Mouse (Mus musculus) heart, embryonic 14.5 days (tissue): ENCODE data around the gene Atp8b3. TPM values are rescaled to one million over a fixed set of nuclear protein-coding genes. Genes with fewer than 3 reads are reported as not detected.

Experiments used
- ATAC-seq: fragments of 200-750 bp; cut with Nextera tagmentation; 2 replicates; pipeline ENCODE4 v1.8.0; 2017; ENCODE audit warnings: low read depth, moderate TSS enrichment; ENCODE audit not compliant: insufficient number of reproducible peaks, insufficient read depth, low FRiP score
- H3K27ac ChIP-seq, 2 experiments: fragments of 200-500 bp in 1 of 2; fragments of 300-500 bp in 1 of 2; sonication (generic) in 1 of 2; replicated peaks in 1 of 2; 2 replicates each; pipeline ENCODE4 v1.5.1; 2012 to 2014; ENCODE audit warnings: low read depth in 2 of 2, low read length in 2 of 2, control low read depth in 1 of 2, mild to moderate bottlenecking in 1 of 2, mixed read lengths in 1 of 2; ENCODE audit not compliant: control insufficient read depth in 1 of 2, insufficient read depth in 1 of 2
- H3K27me3 ChIP-seq: fragments of 300-500 bp; sonication (generic); 2 replicates; pipeline ENCODE4 v1.6.1; 2014; ENCODE audit warnings: mild to moderate bottlenecking, low read length, control low read depth; ENCODE audit not compliant: control insufficient read depth, insufficient read depth
- H3K36me3 ChIP-seq: fragments of 300-500 bp; sonication (generic); 2 replicates; pipeline ENCODE4 v1.6.1; 2014; ENCODE audit warnings: mild to moderate bottlenecking, control low read depth, low read length, mixed read lengths; ENCODE audit not compliant: control insufficient read depth, insufficient read depth
- H3K4me1 ChIP-seq, 2 experiments: fragments of 200-500 bp in 1 of 2; fragments of 300-500 bp in 1 of 2; sonication (generic) in 1 of 2; 2 replicates each; pipeline ENCODE4 v1.6.1; 2012 to 2014; ENCODE audit warnings: low read length in 2 of 2, control low read depth in 1 of 2, mixed read lengths in 1 of 2; ENCODE audit not compliant: control insufficient read depth in 2 of 2, insufficient read depth in 2 of 2
- H3K4me2 ChIP-seq: fragments of 300-500 bp; sonication (generic); 2 replicates; pipeline ENCODE4 v1.6.1; 2014; ENCODE audit warnings: mild to moderate bottlenecking, low read length
- H3K4me3 ChIP-seq, 2 experiments: fragments of 200-500 bp in 1 of 2; fragments of 300-500 bp in 1 of 2; sonication (generic) in 1 of 2; 2 replicates each; pipeline ENCODE4 v1.5.1; 2012 to 2014; ENCODE audit warnings: low read length in 2 of 2, mild to moderate bottlenecking in 2 of 2, control low read depth in 1 of 2, low read depth in 1 of 2, moderate library complexity in 1 of 2; ENCODE audit not compliant: control insufficient read depth in 1 of 2, insufficient read depth in 1 of 2
- H3K9ac ChIP-seq: fragments of 300-500 bp; sonication (generic); 2 replicates; pipeline ENCODE4 v1.6.1; 2014; ENCODE audit warnings: mild to moderate bottlenecking, low read length
- H3K9me3 ChIP-seq: fragments of 300-500 bp; sonication (generic); 2 replicates; pipeline ENCODE4 v1.6.1; 2016; ENCODE audit warnings: low read length, control low read depth; ENCODE audit not compliant: control insufficient read depth
- WGBS: fragments of 180-500 bp; shearing (Covaris S2); extraction: QIAGEN DNeasy Blood & Tissue Kit; methylation state at CpG from one replicate; pipeline ENCODE4 v1.1.7; 2014; 5-methylcytosine and 5-hydroxymethylcytosine counted together
- polyA plus RNA-seq: library from polyadenylated mRNA; unstranded; fragments of >200 nt; fragmentation: Nextera tagmentation; extraction: Ambion mirVana; gene quantifications from 2 replicates; pipeline ENCODE4 v1.2.1, GENCODE M21; 2014

Atp8b3 gene
- polyA plus RNA-seq, 1 experiment from 2014 or later: 0.08 TPM

DNA sequence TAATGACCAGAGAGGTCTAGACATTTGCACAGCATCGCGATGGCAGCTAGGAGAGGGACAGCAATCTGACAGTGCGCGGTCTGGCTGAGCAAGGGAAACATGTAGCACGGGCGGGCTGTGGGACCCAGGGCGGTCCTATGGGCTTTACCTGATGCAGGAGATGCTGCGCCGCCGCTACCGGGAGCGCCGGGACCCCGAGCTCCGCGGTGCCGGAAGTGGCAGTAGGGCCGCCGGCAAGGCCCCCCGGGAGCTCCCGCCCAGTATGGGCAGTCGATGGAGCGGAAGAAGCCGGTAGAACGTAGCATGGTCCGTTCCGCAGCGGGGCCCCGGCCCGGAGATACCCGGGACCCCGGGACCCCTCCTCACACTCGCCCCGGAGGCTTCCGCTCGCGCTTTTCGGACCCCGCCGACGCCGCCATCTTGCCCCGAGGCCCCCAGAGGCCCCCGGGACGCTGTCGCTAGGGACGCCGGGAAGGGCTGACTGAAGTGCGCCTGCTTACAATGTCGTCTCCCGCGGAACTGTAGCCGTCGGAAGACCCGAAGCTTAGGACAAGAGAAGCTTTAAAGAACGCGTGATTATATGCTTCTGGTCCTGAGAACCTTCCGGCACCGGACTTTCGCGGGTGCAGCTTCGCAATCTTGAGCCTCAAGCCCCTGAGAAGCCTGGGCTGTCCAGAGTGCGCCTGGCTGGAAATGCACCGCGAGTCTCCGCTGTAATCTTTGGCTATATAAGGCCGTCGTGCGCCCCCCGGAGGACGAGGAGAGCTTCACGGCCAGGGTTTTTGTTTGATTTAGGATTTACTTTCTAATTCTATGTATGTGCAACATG, 22.4 kb upstream of the Atp8b3 start, which contains the start of gene Rexo1:
TSS of gene Rexo1 (minus strand) at position 445 of the 829 bp plus-strand sequence.
- H3K4me1 ChIP-seq: peaks cover 10 to 35% of the 10 kb centered on the region in 2 experiments
- H3K36me3 ChIP-seq: 0 out of 2 replicates have a peak, but pooled peaks cover 4% of the 10 kb centered on the region
- no peaks in the 10 kb centered on the region for H3K9me3 ChIP-seq
- peak within 1 kb of the TSS; percentile 86 to 98 for H3K27ac ChIP-seq
- peak; percentile 67 for ATAC-seq
- under 1% methylated on average over 69 of the region's 72 CpGs for WGBS
- peak within 1 kb of the TSS; percentile 88 for H3K9ac ChIP-seq
- no peaks in the 10 kb centered on the region for H3K27me3 ChIP-seq
- peak within 1 kb of the TSS; percentile 75 for H3K4me2 ChIP-seq
- peak within 1 kb of the TSS; percentile 71 to 98 for H3K4me3 ChIP-seq

DNA sequence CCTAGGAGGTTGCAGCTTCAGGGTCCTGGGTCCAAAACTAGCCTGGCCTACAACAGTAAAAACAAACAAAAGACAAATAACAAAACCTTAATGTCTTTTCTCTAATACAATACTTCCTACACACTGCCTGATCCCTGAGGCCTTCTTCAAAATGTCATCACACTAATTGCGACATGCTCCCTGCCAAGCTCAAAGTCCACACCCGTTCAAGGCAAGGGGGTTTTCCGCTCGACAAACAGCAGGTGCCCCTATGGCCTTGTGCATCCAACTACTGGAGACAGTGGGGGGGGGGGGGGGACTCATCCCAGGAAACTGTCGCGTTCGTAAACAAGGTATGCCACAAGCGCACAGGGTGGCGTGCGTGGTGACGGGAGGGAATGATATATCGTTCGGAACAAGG, 21.7 kb upstream of the Atp8b3 start:
- H3K36me3 ChIP-seq: 0 out of 2 replicates have a peak, but pooled peaks cover 2% of the 10 kb centered on the region
- H3K9ac ChIP-seq: peak overlapping the region; percentile 88
- no peaks in the 10 kb centered on the region for H3K9me3 ChIP-seq
- H3K4me2 ChIP-seq: peak overlapping the region; percentile 75
- no peak overlapping the region for H3K27ac ChIP-seq
- H3K4me1 ChIP-seq: peaks cover 10 to 35% of the 10 kb centered on the region in 2 experiments
- H3K4me3 ChIP-seq: peak overlapping the region; percentile 71 to 98
- ATAC-seq: no peak
- no peaks in the 10 kb centered on the region for H3K27me3 ChIP-seq
- 2% methylated on average over 13 of the region's 13 CpGs for WGBS

DNA sequence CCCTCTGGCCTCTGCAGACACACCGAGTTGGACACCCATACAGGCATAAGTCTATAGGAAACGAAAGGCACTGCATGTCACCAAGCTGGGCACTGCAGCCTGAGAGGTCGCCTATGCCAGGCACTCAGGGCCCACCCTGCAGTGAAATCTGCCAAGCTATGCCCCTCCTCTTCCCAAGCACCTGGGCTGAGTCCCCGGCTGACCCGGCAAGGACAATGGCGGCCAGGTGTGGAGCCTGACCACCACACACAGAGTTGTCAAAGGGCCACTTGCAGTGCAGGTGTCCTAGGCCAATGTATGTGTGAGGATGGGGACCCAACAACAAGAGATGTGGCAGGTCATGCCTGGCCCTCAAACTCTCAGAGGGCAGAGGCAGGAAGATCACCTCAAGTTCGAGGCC, 20.5 kb upstream of the Atp8b3 start:
- Histone ChIP-seq H3K4me2 (no peak overlapping the region), H3K4me3 (no peak overlapping the region), H3K27me3 (no peaks in the 10 kb centered on the region), H3K36me3 (no peaks in the 10 kb centered on the region), H3K4me1 (peaks cover 10 to 39% of the 10 kb centered on the region in 2 experiments), H3K9me3 (no peaks in the 10 kb centered on the region), H3K9ac (no peak overlapping the region), H3K27ac (no peak overlapping the region)
- 92% methylated on average over 7 of the region's 7 CpGs for WGBS
- ATAC-seq: no peak

DNA sequence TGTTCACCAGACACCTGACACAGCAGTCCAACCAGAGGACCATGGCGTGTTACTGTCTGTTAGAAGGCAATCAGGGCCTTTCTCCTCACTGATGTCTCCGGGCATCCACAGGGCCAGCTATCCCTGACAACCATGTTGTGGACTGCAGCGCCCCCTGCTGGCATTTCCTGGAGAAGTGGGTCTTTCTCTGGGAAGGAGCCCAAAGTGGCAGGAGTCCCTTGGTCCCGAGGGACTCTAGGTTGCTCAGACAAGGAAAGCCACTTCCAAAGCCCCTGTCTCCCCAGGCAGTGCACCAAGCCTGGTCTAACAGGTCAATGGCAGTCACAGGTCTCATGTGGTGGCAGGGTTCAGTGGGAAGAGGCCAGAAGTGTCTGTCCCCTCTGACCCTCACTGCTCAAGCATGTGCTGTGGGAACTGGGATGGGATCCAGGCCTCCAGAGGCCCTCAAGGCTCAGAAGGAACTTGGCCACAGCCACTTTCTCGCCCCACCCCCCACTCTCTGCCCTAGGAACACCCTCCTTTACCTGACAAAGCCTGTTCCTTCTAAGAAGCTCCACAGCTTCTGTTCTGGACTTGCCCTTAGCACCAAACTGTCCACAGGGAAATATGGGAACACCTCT, 18.5 kb upstream of the Atp8b3 start:
- peak overlapping the region; percentile 51; the same call in 1 of the 2 replicates for H3K9ac ChIP-seq
- WGBS: 24% methylated on average over 5 of the region's 5 CpGs
- 0 out of 4 replicates have a peak overlapping the region, but pooled peaks of 1 of the 2 experiments have one; percentile 19 for H3K27ac ChIP-seq
- no peaks in the 10 kb centered on the region for H3K36me3 ChIP-seq
- peaks cover 25 to 52% of the 10 kb centered on the region in 2 experiments for H3K4me1 ChIP-seq
- H3K9me3 ChIP-seq: no peaks in the 10 kb centered on the region
- H3K27me3 ChIP-seq: no peaks in the 10 kb centered on the region
- no peak overlapping the region for H3K4me3 ChIP-seq
- H3K4me2 ChIP-seq: no peak overlapping the region
- ATAC-seq: no peak

DNA sequence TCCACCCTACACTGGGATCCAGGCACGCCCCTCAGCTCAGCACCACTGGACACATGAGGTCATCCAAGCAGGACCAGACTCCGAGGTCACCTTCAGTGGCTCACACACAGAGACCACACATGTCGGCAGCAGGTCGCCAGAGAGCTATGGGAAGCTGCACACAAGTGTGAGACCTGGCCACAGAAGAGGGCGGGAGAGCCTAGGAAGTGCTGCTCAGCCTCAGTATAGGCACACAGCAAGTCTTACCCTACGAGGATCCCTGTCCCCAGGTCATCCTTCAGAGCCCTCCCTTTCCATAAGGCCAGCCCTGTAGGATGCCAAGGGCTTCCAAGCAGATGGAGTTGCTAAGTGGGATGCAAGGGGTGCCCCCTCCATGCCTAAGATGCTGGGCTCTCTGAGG, 15.1 kb upstream of the Atp8b3 start:
- peak overlapping the region; percentile 44 for H3K9ac ChIP-seq

DNA sequence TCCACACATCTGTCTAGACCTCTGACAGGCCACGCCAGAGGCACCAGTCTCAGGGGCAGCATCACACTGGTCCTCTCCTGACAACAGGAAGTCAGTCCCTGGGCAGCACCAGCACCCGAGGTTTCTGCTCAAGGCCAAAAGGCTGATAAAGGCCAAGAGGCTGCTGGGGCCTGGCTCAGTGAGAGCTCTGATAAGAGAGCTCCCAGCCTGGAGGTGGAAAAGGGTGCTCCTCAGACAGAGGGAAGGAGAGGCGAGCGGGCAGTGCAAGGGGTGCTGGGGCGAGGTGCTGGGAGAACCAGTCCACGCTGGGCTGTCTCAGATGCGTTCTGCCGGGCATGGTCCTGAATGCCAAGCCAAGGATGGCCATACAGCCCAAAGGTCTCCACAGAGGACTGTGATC, 14.7 kb upstream of the Atp8b3 start:
- H3K36me3 ChIP-seq: peaks cover 17% of the 10 kb centered on the region
- no peak overlapping the region; a peak in 1 of 4 replicates for H3K27ac ChIP-seq
- no peaks in the 10 kb centered on the region for H3K27me3 ChIP-seq
- peak overlapping the region; percentile 44 for H3K9ac ChIP-seq
- no peak overlapping the region for H3K4me3 ChIP-seq
- H3K4me1 ChIP-seq: peaks cover 21 to 33% of the 10 kb centered on the region in 2 experiments
- 43% methylated on average over 8 of the region's 8 CpGs for WGBS
- ATAC-seq: no peak
- no peaks in the 10 kb centered on the region for H3K9me3 ChIP-seq
- H3K4me2 ChIP-seq: no peak overlapping the region

More for the DNA sequence above, 15.1 kb upstream of the Atp8b3 start:
- Histone ChIP-seq H3K9me3 (no peaks in the 10 kb centered on the region), H3K27me3 (no peaks in the 10 kb centered on the region), H3K4me1 (peaks cover 21 to 33% of the 10 kb centered on the region in 2 experiments), H3K27ac (no peak overlapping the region; a peak in 1 of 4 replicates), H3K4me2 (no peak overlapping the region), H3K36me3 (peaks cover 17% of the 10 kb centered on the region), H3K4me3 (no peak overlapping the region)
- WGBS: 50% methylated on average over 6 of the region's 6 CpGs
- ATAC-seq: no peak

DNA sequence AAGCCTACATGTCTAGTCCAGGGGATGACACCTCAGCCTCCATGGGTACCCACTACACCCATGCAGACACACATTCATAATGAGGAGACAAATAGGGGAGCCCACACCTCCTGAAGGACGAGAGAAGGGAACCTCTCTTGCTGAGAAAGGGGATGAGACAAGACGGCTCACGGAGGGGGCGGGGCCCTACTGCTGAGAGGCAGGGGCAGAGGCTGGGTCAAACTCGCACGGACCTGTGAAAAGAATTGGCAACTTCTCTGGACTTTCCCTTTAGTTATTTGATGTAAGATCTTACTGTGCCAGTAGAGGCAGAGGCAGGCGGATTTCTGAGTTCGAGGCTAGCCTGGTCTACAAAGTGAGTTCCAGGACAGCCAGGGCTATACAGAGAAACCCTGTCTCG, 13.4 kb upstream of the Atp8b3 start:
- H3K27me3 ChIP-seq: no peaks in the 10 kb centered on the region
- H3K4me2 ChIP-seq: no peak overlapping the region
- H3K27ac ChIP-seq: no peak overlapping the region
- WGBS: 68% methylated on average over 9 of the region's 9 CpGs
- no peak overlapping the region for H3K9ac ChIP-seq
- no peak overlapping the region for H3K4me3 ChIP-seq
- H3K9me3 ChIP-seq: no peaks in the 10 kb centered on the region
- ATAC-seq: no peak
- H3K36me3 ChIP-seq: peaks cover 29% of the 10 kb centered on the region
- peaks cover 15 to 21% of the 10 kb centered on the region in 2 experiments for H3K4me1 ChIP-seq
